Mouse (Mus musculus) embryo, embryonic 10 days (tissue): ENCODE data around the gene 1810010D01Rik.
A peak's percentile ranks its signal among the peaks of the same experiment; 100 is the strongest.

Experiments
- DNase-seq: peaks from one replicate; pipeline ENCODE4 v3.0.0-alpha.2; 2015; ENCODE audit warnings: low spot score

1810010D01Rik gene

GRCm38 (mm10) chr7:145208006-145208405, at the start of gene 1810010D01Rik:
Gene 1810010D01Rik (minus strand): TSS chr7:145208119.
- DNase-seq: no peak

- no peak for DNase-seq
These were observed 48.2 kb upstream of the 1810010D01Rik start for GRCm38 (mm10) chr7:145256092-145256491.

- no peak for DNase-seq
These were observed 46.2 kb upstream of the 1810010D01Rik start for GRCm38 (mm10) chr7:145253986-145254630.

- DNase-seq: peak; percentile 94
These were observed 45.0 kb upstream of the 1810010D01Rik start for GRCm38 (mm10) chr7:145252715-145253476.

- DNase-seq: no peak
These were observed 42.3 kb upstream of the 1810010D01Rik start for GRCm38 (mm10) chr7:145250225-145250624.

- DNase-seq: no peak
These were observed 41.0 kb upstream of the 1810010D01Rik start for GRCm38 (mm10) chr7:145248911-145249310.

- DNase-seq: peak; percentile 84
These were observed 35.2 kb upstream of the 1810010D01Rik start for GRCm38 (mm10) chr7:145242851-145243712.

- no peak for DNase-seq
These were observed 34.1 kb upstream of the 1810010D01Rik start for GRCm38 (mm10) chr7:145242028-145242427.

GRCm38 (mm10) chr7:145240929-145241328, 33.0 kb upstream of the 1810010D01Rik start:
- no peak for DNase-seq

- DNase-seq: no peak
These were observed 32.0 kb upstream of the 1810010D01Rik start for GRCm38 (mm10) chr7:145239736-145240505.

GRCm38 (mm10) chr7:145239145-145239544, 31.2 kb upstream of the 1810010D01Rik start:
- no peak for DNase-seq

GRCm38 (mm10) chr7:145234841-145235790, 27.2 kb upstream of the 1810010D01Rik start:
- no peak for DNase-seq

- DNase-seq: no peak
These were observed 23.7 kb upstream of the 1810010D01Rik start for GRCm38 (mm10) chr7:145231659-145232058.

GRCm38 (mm10) chr7:145226641-145227040, 18.7 kb upstream of the 1810010D01Rik start:
- no peak for DNase-seq

GRCm38 (mm10) chr7:145225626-145226025, 17.7 kb upstream of the 1810010D01Rik start:
- DNase-seq: no peak

GRCm38 (mm10) chr7:145221841-145222689, 14.1 kb upstream of the 1810010D01Rik start:
- DNase-seq: peak; percentile 39

GRCm38 (mm10) chr7:145221346-145221745, 13.4 kb upstream of the 1810010D01Rik start:
- no peak for DNase-seq

GRCm38 (mm10) chr7:145219420-145219831, 11.5 kb upstream of the 1810010D01Rik start:
- DNase-seq: no peak

GRCm38 (mm10) chr7:145216591-145216990, 8.7 kb upstream of the 1810010D01Rik start:
- DNase-seq: no peak
